Mouse (Mus musculus) myocyte (in vitro differentiated cells): Measurements from ENCODE around the gene Pcdh7. TPM values are rescaled to one million over a fixed set of nuclear protein-coding genes. Genes with fewer than 3 reads are reported as not detected.

Experiments
- H3K27me3 ChIP-seq: one replicate; pipeline ENCODE4 v1.6.1; 2011; ENCODE audit not compliant: control insufficient read depth, insufficient read depth, insufficient read length
- H3K36me3 ChIP-seq: one replicate; pipeline ENCODE4 v1.6.1; 2011; ENCODE audit not compliant: control insufficient read depth, insufficient read depth
- H3K4me2 ChIP-seq: one replicate; pipeline ENCODE4 v1.6.1; 2011; ENCODE audit warnings: low read depth, control low read depth
- H3K4me3 ChIP-seq: one replicate; pipeline ENCODE4 v1.5.1; 2011; ENCODE audit warnings: mild to moderate bottlenecking, control low read depth, moderate library complexity
- H3K79me2 ChIP-seq: one replicate; pipeline ENCODE4 v1.6.1; 2011; ENCODE audit not compliant: control insufficient read depth, insufficient read depth
- H3ac ChIP-seq: one replicate; pipeline ENCODE4 v1.6.1; 2011; ENCODE audit not compliant: control insufficient read depth, insufficient read length
- CEBPB ChIP-seq: IDR thresholded peaks from 2 replicates; pipeline ENCODE4 v1.6.1; 2011; ENCODE audit warnings: mild to moderate bottlenecking, moderate library complexity; ENCODE audit not compliant: poor library complexity, insufficient read depth, severe bottlenecking
- E2F4 ChIP-seq: IDR thresholded peaks from one replicate; pipeline ENCODE4 v1.6.1; 2011; ENCODE audit warnings: mild to moderate bottlenecking, control low read depth, moderate library complexity; ENCODE audit not compliant: insufficient read depth
- MAX ChIP-seq: IDR thresholded peaks from one replicate; pipeline ENCODE4 v1.6.1; 2011; ENCODE audit warnings: low read depth, mild to moderate bottlenecking, control low read depth
- MYOD1 ChIP-seq, 3 experiments: IDR thresholded peaks; one replicate each; pipeline ENCODE4 v1.6.1; 2011; ENCODE audit warnings: control low read depth in 2 of 3, low read depth in 2 of 3, mild to moderate bottlenecking in 2 of 3, moderate library complexity in 1 of 3; ENCODE audit not compliant: insufficient read length in 2 of 3, control insufficient read depth in 1 of 3
- MYOG ChIP-seq, 3 experiments: IDR thresholded peaks; one replicate each; pipeline ENCODE4 v1.6.1; 2011; ENCODE audit warnings: control low read depth in 2 of 3, low read depth in 2 of 3, mild to moderate bottlenecking in 2 of 3; ENCODE audit not compliant: insufficient read length in 2 of 3, control insufficient read depth in 1 of 3, insufficient read depth in 1 of 3
- POLR2A ChIP-seq: IDR thresholded peaks from one replicate; pipeline ENCODE4 v1.6.1; 2011; ENCODE audit warnings: low read depth, mild to moderate bottlenecking, control low read depth, moderate library complexity; ENCODE audit not compliant: insufficient read length
- POLR2AphosphoS2 ChIP-seq: IDR thresholded peaks from one replicate; pipeline ENCODE4 v1.6.1; 2011; ENCODE audit warnings: low read depth, control low read depth; ENCODE audit not compliant: insufficient read length
- REST ChIP-seq: IDR thresholded peaks from one replicate; pipeline ENCODE4 v1.6.1; 2011; ENCODE audit warnings: mild to moderate bottlenecking, control low read depth, moderate library complexity; ENCODE audit not compliant: insufficient read depth, insufficient read length
- SRF ChIP-seq: IDR thresholded peaks from one replicate; pipeline ENCODE4 v1.6.1; 2011; ENCODE audit warnings: low read depth; ENCODE audit not compliant: control insufficient read depth, insufficient read length
- TCF12 ChIP-seq: IDR thresholded peaks from one replicate; pipeline ENCODE4 v1.6.1; 2011; ENCODE audit warnings: mild to moderate bottlenecking, control low read depth; ENCODE audit not compliant: poor library complexity, insufficient read depth, severe bottlenecking
- TCF3 ChIP-seq: IDR thresholded peaks from one replicate; pipeline ENCODE4 v1.6.1; 2011; ENCODE audit warnings: low read depth, control low read depth; ENCODE audit not compliant: insufficient read length
- USF1 ChIP-seq: IDR thresholded peaks from one replicate; pipeline ENCODE4 v1.6.1; 2011; ENCODE audit warnings: low read depth, mild to moderate bottlenecking, control low read depth, moderate library complexity
- polyA plus RNA-seq: library from polyadenylated mRNA; unstranded; fragments of >200 nt; fragmentation: generic; extraction: Trizol; gene quantifications from one replicate; pipeline ENCODE4 v1.2.1, GENCODE M21; 2012; ENCODE audit warnings: missing spikeins

Gene Pcdh7
- polyA plus RNA-seq, 1 experiment, result 16.0 TPM

DNA sequence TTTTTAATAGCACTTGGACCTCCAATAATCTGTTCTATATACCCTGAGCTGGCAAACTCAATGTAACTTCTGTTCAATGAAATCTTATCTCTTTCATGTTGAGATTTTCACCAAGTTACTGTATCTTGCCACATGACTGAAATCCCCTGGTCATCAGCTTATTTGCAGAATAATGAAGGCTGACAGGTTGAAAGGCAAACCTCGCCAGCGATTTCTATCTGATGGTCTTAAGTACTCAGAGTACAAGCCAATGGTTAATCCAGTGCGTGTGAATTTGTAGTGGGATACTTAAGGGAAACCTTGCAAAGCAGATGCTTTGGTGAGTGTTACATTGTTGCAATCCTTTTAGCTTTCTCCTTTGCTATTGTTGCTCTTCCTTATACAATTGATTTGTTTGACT, 398.3 kb downstream of the Pcdh7 start:
- H3K36me3 ChIP-seq, result no peaks in the 10 kb centered on the region
- no peak overlapping the region for H3K4me3 ChIP-seq
- no peaks in the 10 kb centered on the region for H3K27me3 ChIP-seq
- H3K4me2 ChIP-seq, result no peak overlapping the region
- no peak overlapping the region for H3ac ChIP-seq
- H3K79me2 ChIP-seq, result no peaks in the 10 kb centered on the region
- TF ChIP-seq TCF12, result no peak
- no peak for TF ChIP-seq MYOG (IDR thresholded peaks at IDR 0.05; ENCODE audit: control insufficient read depth in 1 of 3, insufficient read depth in 1 of 3, insufficient read length in 2 of 3, low read depth in 2 of 3)
- TF ChIP-seq MAX, result no peak
- no peak for TF ChIP-seq SRF
- no peak for TF ChIP-seq CEBPB
- no peak for TF ChIP-seq E2F4
- no peak for TF ChIP-seq TCF3
- TF ChIP-seq POLR2A, result no peak
- TF ChIP-seq POLR2AphosphoS2, result no peak

DNA sequence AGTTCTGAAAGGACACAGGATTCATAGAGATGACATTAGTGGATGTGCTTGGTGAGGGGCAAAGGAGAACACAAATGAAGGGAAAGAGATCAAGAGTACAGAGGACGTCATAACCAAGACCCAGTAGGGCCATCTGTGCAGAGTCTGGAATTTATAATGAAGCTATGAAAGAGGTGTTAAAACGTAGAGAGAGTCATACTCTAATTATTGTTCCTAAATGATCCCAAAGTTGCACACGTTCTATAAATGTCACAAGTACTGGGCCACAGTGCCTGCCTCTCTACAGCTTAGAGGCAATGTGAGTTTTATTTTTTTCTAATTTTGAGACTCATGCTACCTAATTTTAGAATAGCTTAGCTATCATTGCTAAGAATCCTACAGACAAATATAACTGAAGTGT, 400.1 kb downstream of the Pcdh7 start:
- no peaks in the 10 kb centered on the region for H3K27me3 ChIP-seq
- no peak overlapping the region for H3K4me2 ChIP-seq
- H3K36me3 ChIP-seq, result no peaks in the 10 kb centered on the region
- TF ChIP-seq MYOG (IDR thresholded peaks at IDR 0.05; ENCODE audit: control insufficient read depth in 1 of 3, insufficient read depth in 1 of 3, insufficient read length in 2 of 3, low read depth in 2 of 3) (no peak), REST (no peak), POLR2AphosphoS2 (no peak), E2F4 (no peak), TCF12 (no peak), USF1 (no peak), CEBPB (no peak), MAX (no peak)
- H3K4me3 ChIP-seq, result no peak overlapping the region
- no peaks in the 10 kb centered on the region for H3K79me2 ChIP-seq
- no peak overlapping the region for H3ac ChIP-seq

- TF ChIP-seq TCF3, result no peak
- no peak for TF ChIP-seq MYOD1 (IDR thresholded peaks at IDR 0.05; ENCODE audit: control insufficient read depth in 1 of 3, insufficient read length in 2 of 3, low read depth in 2 of 3)
- TF ChIP-seq E2F4, result no peak
- Histone ChIP-seq H3K79me2 (no peaks in the 10 kb centered on the region), H3ac (no peak overlapping the region), H3K4me2 (no peak overlapping the region), H3K4me3 (no peak overlapping the region), H3K27me3 (no peaks in the 10 kb centered on the region), H3K36me3 (no peaks in the 10 kb centered on the region)
Measured at GRCm38 (mm10) chr5:58118930-58119611, 401.3 kb downstream of the Pcdh7 start.

DNA sequence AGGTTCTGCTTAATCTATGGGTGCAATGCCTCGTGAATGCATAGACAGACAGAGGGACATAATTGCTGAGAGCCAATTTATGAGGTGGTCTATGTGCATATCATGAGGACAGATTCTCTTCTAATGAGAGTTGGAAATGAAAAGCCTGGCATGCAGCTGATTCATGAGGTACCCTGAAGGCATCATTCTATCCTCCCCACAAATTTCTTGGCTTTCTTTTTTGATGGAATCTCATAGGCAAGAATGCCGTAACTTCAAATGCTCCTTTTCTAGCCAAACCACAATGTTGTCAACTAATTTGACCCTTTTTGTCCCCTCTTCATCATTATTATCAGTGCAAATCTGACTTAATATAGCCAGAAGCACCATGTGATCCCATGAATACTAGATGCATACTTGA, 426.1 kb downstream of the Pcdh7 start:
- Histone ChIP-seq H3ac (no peak overlapping the region), H3K4me3 (no peak overlapping the region), H3K27me3 (no peaks in the 10 kb centered on the region), H3K4me2 (no peak overlapping the region), H3K79me2 (no peaks in the 10 kb centered on the region), H3K36me3 (no peaks in the 10 kb centered on the region)
- TF ChIP-seq USF1, result no peak
- TF ChIP-seq MAX, result no peak
- no peak for TF ChIP-seq MYOD1 (IDR thresholded peaks at IDR 0.05; ENCODE audit: control insufficient read depth in 1 of 3, insufficient read length in 2 of 3, low read depth in 2 of 3)
- TF ChIP-seq E2F4, result no peak
- no peak for TF ChIP-seq CEBPB
- no peak for TF ChIP-seq POLR2AphosphoS2
- TF ChIP-seq TCF3, result no peak
- TF ChIP-seq POLR2A, result no peak
- TF ChIP-seq SRF, result no peak
- TF ChIP-seq REST, result no peak
- no peak for TF ChIP-seq TCF12
- TF ChIP-seq MYOG (IDR thresholded peaks at IDR 0.05; ENCODE audit: control insufficient read depth in 1 of 3, insufficient read depth in 1 of 3, insufficient read length in 2 of 3, low read depth in 2 of 3), result no peak

DNA sequence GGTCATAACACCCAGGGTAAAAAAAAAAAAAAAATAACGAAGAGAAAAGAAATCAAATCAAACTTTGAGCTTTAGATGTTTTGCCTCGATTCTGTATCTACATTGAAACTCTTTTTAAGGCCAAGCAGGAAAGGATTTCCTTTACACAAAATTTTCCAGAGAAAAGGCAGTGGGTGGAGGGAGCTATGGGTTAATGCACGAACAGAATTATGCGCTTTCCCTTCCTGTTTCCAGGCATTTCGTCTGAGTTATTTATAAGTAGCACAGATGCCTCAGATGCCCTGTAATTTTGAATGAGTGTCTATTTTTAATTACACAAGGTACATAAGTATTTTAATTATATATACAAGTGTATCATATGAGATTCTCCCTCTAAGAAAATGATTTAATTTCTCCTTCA, 436.2 kb downstream of the Pcdh7 start:
- H3K4me3 ChIP-seq, result no peak overlapping the region
- TF ChIP-seq SRF (no peak), MAX (no peak), POLR2AphosphoS2 (no peak), TCF12 (no peak), E2F4 (no peak), MYOG (IDR thresholded peaks at IDR 0.05; ENCODE audit: control insufficient read depth in 1 of 3, insufficient read depth in 1 of 3, insufficient read length in 2 of 3, low read depth in 2 of 3) (no peak), TCF3 (no peak), USF1 (no peak), POLR2A (no peak), CEBPB (no peak), REST (no peak), MYOD1 (IDR thresholded peaks at IDR 0.05; ENCODE audit: control insufficient read depth in 1 of 3, insufficient read length in 2 of 3, low read depth in 2 of 3) (no peak)
- H3K27me3 ChIP-seq, result no peaks in the 10 kb centered on the region
- H3K79me2 ChIP-seq, result no peaks in the 10 kb centered on the region
- H3K36me3 ChIP-seq, result no peaks in the 10 kb centered on the region
- H3ac ChIP-seq, result no peak overlapping the region
- H3K4me2 ChIP-seq, result no peak overlapping the region
